Mouse (Mus musculus) lung, postnatal 25 days (tissue): ENCODE results near the gene Capza3.

ENCODE experiments used
- DNase-seq: peaks from one replicate; pipeline ENCODE4 v3.0.0; 2022; ENCODE audit warnings: low spot score

The Capza3 gene

GRCm38 (mm10) chr6:140040952-140041351 is at the start of gene Capza3:
TSS of gene Capza3 (plus strand) at chr6:140041252.
- DNase-seq, result no peak

DNA sequence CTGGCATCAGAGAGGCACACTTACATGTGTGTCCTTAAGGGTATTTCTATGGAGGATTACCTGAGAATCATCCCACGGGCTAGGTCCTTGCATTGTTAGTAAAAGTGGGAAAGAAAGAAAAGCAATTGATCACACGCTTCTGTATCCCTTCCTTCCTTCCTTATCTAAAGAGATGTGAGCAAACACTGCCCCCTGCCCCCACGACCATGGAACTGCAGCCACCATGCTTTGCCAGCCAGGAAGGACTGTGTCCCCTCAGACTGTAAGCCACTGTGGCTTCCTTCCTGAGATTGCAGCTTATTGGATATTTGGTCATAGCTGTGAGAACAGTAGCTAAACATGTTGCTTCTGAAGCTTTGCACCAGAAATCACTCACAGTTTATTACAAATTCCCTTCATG is 35.9 kb upstream of the Capza3 start:
- DNase-seq, result no peak

DNA sequence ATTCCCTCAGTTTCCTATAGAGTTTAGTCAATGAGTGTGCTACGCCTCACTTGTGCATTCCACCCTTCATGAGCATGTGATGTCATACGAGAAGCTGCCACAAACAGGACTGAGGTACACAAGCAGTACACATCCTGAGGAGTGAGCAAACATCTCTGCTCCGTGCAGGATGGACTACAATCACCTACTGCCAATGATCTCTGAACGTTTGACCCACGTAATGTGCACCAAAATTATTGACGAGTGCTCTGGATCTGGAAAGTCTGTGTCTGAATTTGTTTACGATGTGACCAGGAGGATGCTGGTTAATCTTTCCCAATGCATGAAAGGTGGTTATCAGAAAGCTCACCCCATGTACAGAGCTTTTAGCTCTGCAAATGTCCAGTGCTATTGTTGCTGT is 16.6 kb upstream of the Capza3 start:
- no peak for DNase-seq

GRCm38 (mm10) chr6:140041357-140041756 is 305 bp downstream of the Capza3 start, which contains the start of gene Plcz1:
TSS of gene Plcz1 (minus strand) at chr6:140041457.
- no peak for DNase-seq

- DNase-seq, result peak; percentile 54
These were observed 10.4 kb downstream of the Capza3 start for GRCm38 (mm10) chr6:140051476-140051875.

GRCm38 (mm10) chr6:140054271-140054928 is 13.3 kb downstream of the Capza3 start:
- no peak for DNase-seq

GRCm38 (mm10) chr6:140069177-140069576 is 28.1 kb downstream of the Capza3 start:
- DNase-seq, result no peak

DNA sequence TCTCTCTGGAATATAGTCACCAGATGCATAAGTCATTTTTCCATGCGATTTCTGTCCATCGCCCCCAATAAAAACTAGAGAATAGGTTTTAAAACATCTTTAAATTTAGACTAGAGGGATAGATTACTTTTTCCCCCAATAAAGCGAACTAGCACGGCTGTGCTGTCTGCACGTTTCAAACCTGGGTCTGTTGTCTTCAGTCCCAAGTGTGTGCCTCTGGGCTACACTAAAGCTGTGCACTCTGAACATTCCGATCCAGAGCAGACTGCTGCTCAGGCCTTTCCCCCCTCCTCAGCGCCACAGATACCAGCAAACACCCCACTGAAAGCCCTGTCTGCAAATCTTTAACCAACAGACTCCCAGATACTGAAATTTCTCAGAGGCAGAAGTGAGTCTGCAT is 39.9 kb downstream of the Capza3 start:
- DNase-seq, result no peak

- no peak for DNase-seq
These were observed 40.7 kb downstream of the Capza3 start for GRCm38 (mm10) chr6:140081739-140082138.

DNA sequence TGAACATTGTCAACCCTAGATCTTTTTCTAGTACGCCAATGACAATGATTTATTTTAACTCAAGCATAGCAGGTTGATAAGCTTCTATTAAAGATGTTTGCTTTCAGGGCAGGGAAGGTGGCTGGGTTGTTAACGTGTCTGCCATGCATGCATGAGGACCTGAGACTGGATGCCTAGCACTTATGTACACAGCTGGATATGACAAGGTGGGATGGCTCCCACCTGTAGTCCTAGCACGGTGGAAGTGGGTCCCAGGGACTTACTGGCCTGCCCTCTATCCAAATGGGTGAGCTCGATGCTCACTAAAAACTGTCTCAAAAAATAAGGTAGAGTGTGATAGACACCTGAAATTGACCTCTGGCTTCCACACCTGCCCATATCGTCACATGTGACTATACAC is 48.8 kb downstream of the Capza3 start:
- no peak for DNase-seq
